Mouse (Mus musculus) hindbrain, postnatal 0 days (tissue): ENCODE results near the gene Rnf216. TPM values are rescaled to one million over a fixed set of nuclear protein-coding genes. Genes with fewer than 3 reads are reported as not detected.

Experiments used
- ATAC-seq: fragments of 200-750 bp; cut with Nextera tagmentation; 2 replicates; pipeline ENCODE4 v1.8.0; 2017; ENCODE audit warnings: mild to moderate bottlenecking, moderate TSS enrichment, moderate library complexity
- DNase-seq: peaks from one replicate; pipeline ENCODE4 v3.0.0-alpha.2; 2015; ENCODE audit warnings: low spot score
- H3K27ac ChIP-seq: fragments of 300-500 bp; sonication (generic); 2 replicates; pipeline ENCODE4 v1.5.1; 2014; ENCODE audit warnings: mild to moderate bottlenecking
- H3K27me3 ChIP-seq: fragments of 300-500 bp; sonication (generic); 2 replicates; pipeline ENCODE4 v1.6.1; 2014; ENCODE audit warnings: low read length, mixed read lengths; ENCODE audit not compliant: insufficient read depth
- H3K36me3 ChIP-seq: fragments of 300-500 bp; sonication (generic); 2 replicates; pipeline ENCODE4 v1.6.1; 2014; ENCODE audit warnings: low read length, mixed read lengths; ENCODE audit not compliant: insufficient read depth
- H3K4me1 ChIP-seq: fragments of 300-500 bp; sonication (generic); 2 replicates; pipeline ENCODE4 v1.6.1; 2014; ENCODE audit warnings: antibody characterized with exemption, low read length, mixed read lengths; ENCODE audit not compliant: insufficient read depth
- H3K4me2 ChIP-seq: fragments of 300-500 bp; sonication (generic); 2 replicates; pipeline ENCODE4 v1.6.1; 2014; ENCODE audit warnings: low read depth, mild to moderate bottlenecking, low read length, moderate library complexity, mixed read lengths
- H3K4me3 ChIP-seq: fragments of 300-500 bp; sonication (generic); 2 replicates; pipeline ENCODE4 v1.5.1; 2014; ENCODE audit warnings: low read length
- H3K9ac ChIP-seq: fragments of 300-500 bp; sonication (generic); replicated peaks from 2 replicates; pipeline ENCODE4 v1.6.1; 2014; ENCODE audit warnings: mild to moderate bottlenecking, low read length, moderate library complexity, mixed read lengths
- H3K9me3 ChIP-seq: fragments of 300-500 bp; sonication (generic); 2 replicates; pipeline ENCODE4 v1.6.1; 2016; ENCODE audit warnings: low read length, mixed read lengths
- CTCF ChIP-seq: IDR thresholded peaks from 2 replicates; pipeline ENCODE4 v1.5.1; 2016; ENCODE audit warnings: antibody characterized with exemption, control low read depth, low read depth
- WGBS: fragments of 180-500 bp; shearing (Covaris S2); extraction: QIAGEN DNeasy Blood & Tissue Kit; methylation state at CpG from one replicate; pipeline ENCODE4 v1.1.7; 2014; 5-methylcytosine and 5-hydroxymethylcytosine counted together
- microRNA-seq, 2 experiments: library from miRNA; unstranded; fragments of <30 nt; microRNA quantifications; one replicate each; pipeline ENCODE4; 2016
- polyA plus RNA-seq: library from polyadenylated mRNA; unstranded; fragments of >200 nt; fragmentation: Nextera tagmentation; extraction: Ambion mirVana; gene quantifications from 2 replicates; pipeline ENCODE4 v1.2.1, GENCODE M21; 2015
- total RNA-seq: library from RNA; depleted of rRNA; stranded (reverse); fragments of >200 nt; gene quantifications from 2 replicates; pipeline ENCODE4 v1.2.3, GENCODE M21; 2014; rRNA removed

Rnf216 gene
- total and polyA plus RNA-seq, 2 experiments from 2014 or later = 25.3 to 28.0 TPM

DNA sequence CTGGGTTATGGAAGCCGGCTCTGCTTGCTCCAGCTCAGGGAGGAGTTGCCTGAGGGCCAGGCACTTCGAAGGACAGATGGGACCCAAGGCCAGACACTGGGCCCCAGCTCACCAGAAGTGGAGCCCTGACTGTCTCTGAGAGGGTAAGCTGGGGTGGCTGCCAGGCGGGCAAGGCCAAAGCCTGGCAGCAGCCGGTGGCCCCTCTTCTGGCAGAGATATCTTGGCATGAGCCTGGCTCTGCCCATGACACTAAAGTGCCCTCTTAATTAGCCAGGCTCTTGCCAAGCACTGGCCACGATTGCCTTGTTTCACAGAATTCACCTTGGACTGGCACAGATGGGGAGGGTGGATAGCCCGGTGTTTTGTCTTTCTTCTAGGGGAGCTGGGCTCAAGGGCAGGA lies 162.4 kb downstream of the Rnf216 start:
- H3K4me1 ChIP-seq = no peaks in the 10 kb centered on the region
- H3K27me3 ChIP-seq = no peaks in the 10 kb centered on the region
- 50% methylated on average over 6 of the region's 6 CpGs for WGBS
- H3K4me2 ChIP-seq = no peak overlapping the region
- no peaks in the 10 kb centered on the region for H3K36me3 ChIP-seq
- no peak overlapping the region for H3K4me3 ChIP-seq
- H3K9ac ChIP-seq = no peak overlapping the region
- H3K9me3 ChIP-seq = no peaks in the 10 kb centered on the region
- ATAC-seq = peak; percentile 74
- TF ChIP-seq CTCF = no peak
- DNase-seq = peak; percentile 77
- H3K27ac ChIP-seq = no peak overlapping the region

GRCm38 (mm10) chr5:142949580-142949979 lies 163.2 kb downstream of the Rnf216 start:
- no peak for TF ChIP-seq CTCF
- no peaks in the 10 kb centered on the region for H3K9me3 ChIP-seq
- no peak overlapping the region for H3K9ac ChIP-seq
- no peaks in the 10 kb centered on the region for H3K36me3 ChIP-seq
- no peaks in the 10 kb centered on the region for H3K4me1 ChIP-seq
- H3K27ac ChIP-seq = no peak overlapping the region
- no peaks in the 10 kb centered on the region for H3K27me3 ChIP-seq
- ATAC-seq = no peak
- 71% methylated on average over 6 of the region's 6 CpGs for WGBS
- H3K4me3 ChIP-seq = no peak overlapping the region
- no peak overlapping the region for H3K4me2 ChIP-seq
- DNase-seq = no peak

- 82% methylated on average over 7 of the region's 7 CpGs for WGBS
- Histone ChIP-seq H3K9me3 (no peaks in the 10 kb centered on the region), H3K36me3 (no peaks in the 10 kb centered on the region), H3K4me3 (no peak overlapping the region), H3K27ac (no peak overlapping the region), H3K9ac (no peak overlapping the region), H3K4me2 (no peak overlapping the region), H3K27me3 (no peaks in the 10 kb centered on the region), H3K4me1 (no peaks in the 10 kb centered on the region)
- ATAC-seq = no peak
- no peak for DNase-seq
- TF ChIP-seq CTCF = no peak
Measured at GRCm38 (mm10) chr5:142947460-142947859, 165.3 kb downstream of the Rnf216 start.

- no peak overlapping the region for H3K27ac ChIP-seq
- no peaks in the 10 kb centered on the region for H3K36me3 ChIP-seq
- no peak overlapping the region for H3K4me2 ChIP-seq
- 69% methylated on average over 8 of the region's 8 CpGs for WGBS
- H3K27me3 ChIP-seq = no peaks in the 10 kb centered on the region
- no peak overlapping the region for H3K9ac ChIP-seq
- no peaks in the 10 kb centered on the region for H3K4me1 ChIP-seq
- no peak overlapping the region for H3K4me3 ChIP-seq
- ATAC-seq (no peak), DNase-seq (peak; percentile 7)
- TF ChIP-seq CTCF = no peak
- no peaks in the 10 kb centered on the region for H3K9me3 ChIP-seq
Measured at GRCm38 (mm10) chr5:142944979-142945682, 167.7 kb downstream of the Rnf216 start.

Small RNA genes lying within 50 kb of the gene (microRNA-seq; reads per million reads assigned to microRNA genes)
- gene Gm44405 = 0 reads per million in 2 experiments

Other genes with a start within 250 kb of the Rnf216 start
- 68.6 and 73.8 TPM in 2 replicates for gene Fbxl18, start 217.6 kb downstream of the Rnf216 start, total RNA-seq
- 28.0 and 31.4 TPM in 2 replicates for gene Fbxl18, start 217.6 kb downstream of the Rnf216 start, polyA plus RNA-seq
- gene Actb, start 206.2 kb downstream of the Rnf216 start, total RNA-seq = 5,437 and 5,693 TPM in 2 replicates
- gene Actb, start 206.2 kb downstream of the Rnf216 start, polyA plus RNA-seq = 15,098 and 15,291 TPM in 2 replicates
- 613 and 715 TPM in 2 replicates for gene Fscn1, start 152.7 kb downstream of the Rnf216 start, total RNA-seq
- 412 and 457 TPM in 2 replicates for gene Fscn1, start 152.7 kb downstream of the Rnf216 start, polyA plus RNA-seq
- not detected in 2 replicates for gene Olfr718-ps1, start 34.6 kb upstream of the Rnf216 start, total RNA-seq
- not detected in 2 replicates for gene Olfr718-ps1, start 34.6 kb upstream of the Rnf216 start, polyA plus RNA-seq
- gene Rbak, start 67.8 kb upstream of the Rnf216 start, total RNA-seq = 11.8 and 13.3 TPM in 2 replicates
- 9.3 and 10.0 TPM in 2 replicates for gene Rbak, start 67.8 kb upstream of the Rnf216 start, polyA plus RNA-seq
- 0.11 TPM in 1 of 2 replicates, not detected in the other for gene Spdye4b, start 68.0 kb upstream of the Rnf216 start, total RNA-seq
- gene Spdye4b, start 68.0 kb upstream of the Rnf216 start, polyA plus RNA-seq = not detected in 2 replicates
- gene Spdye4a, start 113.9 kb upstream of the Rnf216 start, total RNA-seq = 0.84 TPM in 1 of 2 replicates, not detected in the other
- gene Spdye4a, start 113.9 kb upstream of the Rnf216 start, polyA plus RNA-seq = not detected in 2 replicates
- gene Zfp12, start 122.2 kb upstream of the Rnf216 start, total RNA-seq = 32.6 and 33.5 TPM in 2 replicates
- gene Zfp12, start 122.2 kb upstream of the Rnf216 start, polyA plus RNA-seq = 12.2 and 12.3 TPM in 2 replicates
- 28.0 and 31.3 TPM in 2 replicates for gene Zfp316, start 157.0 kb upstream of the Rnf216 start, total RNA-seq
- 5.4 and 6.2 TPM in 2 replicates for gene Zfp316, start 157.0 kb upstream of the Rnf216 start, polyA plus RNA-seq
- 31.7 and 33.5 TPM in 2 replicates for gene Zfp853, start 180.6 kb upstream of the Rnf216 start, total RNA-seq
- gene Zfp853, start 180.6 kb upstream of the Rnf216 start, polyA plus RNA-seq = 0.53 and 0.61 TPM in 2 replicates
- 42.0 and 44.4 TPM in 2 replicates for gene E130309D02Rik, start 202.4 kb upstream of the Rnf216 start, total RNA-seq
- 21.7 and 23.9 TPM in 2 replicates for gene E130309D02Rik, start 202.4 kb upstream of the Rnf216 start, polyA plus RNA-seq
- gene Zdhhc4, start 216.3 kb upstream of the Rnf216 start, total RNA-seq = 79.6 and 84.4 TPM in 2 replicates
- 92.1 and 96.7 TPM in 2 replicates for gene Zdhhc4, start 216.3 kb upstream of the Rnf216 start, polyA plus RNA-seq
- 2.4 and 5.1 TPM in 2 replicates for gene Grid2ip, start 244.3 kb upstream of the Rnf216 start, total RNA-seq
- gene Grid2ip, start 244.3 kb upstream of the Rnf216 start, polyA plus RNA-seq = 1.2 and 2.3 TPM in 2 replicates